Mouse (Mus musculus): Measurements from ENCODE around the gene Kcnk5.

DNA sequence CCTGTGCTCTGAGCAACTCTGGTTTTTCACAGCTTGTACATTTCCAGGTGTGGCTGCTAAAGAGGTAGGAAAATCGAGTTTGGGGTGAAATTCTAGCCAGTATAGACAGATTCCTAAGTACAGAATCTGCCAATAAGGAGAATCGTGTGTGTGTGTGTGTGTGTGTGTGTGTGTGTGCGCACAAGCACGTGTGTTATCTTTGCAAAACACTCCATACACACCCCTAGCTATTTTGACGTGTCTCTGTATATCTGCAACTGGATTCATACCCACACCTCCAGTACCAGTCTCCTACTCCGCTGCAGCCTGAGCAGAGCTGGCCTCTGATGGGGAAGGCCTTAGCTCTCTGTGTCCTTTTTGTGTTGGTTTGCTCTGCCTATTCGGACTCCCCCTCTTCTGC lies 28.3 kb upstream of the Kcnk5 start:
- no peak for TF ChIP-seq POLR2A (IDR thresholded peaks at IDR 0.05; ENCODE audit: insufficient read depth, low read depth, low read length)
- no peak for TF ChIP-seq CTCF (IDR thresholded peaks at IDR 0.05; ENCODE audit: insufficient read depth, low read depth, low read length)
